Mouse (Mus musculus): ENCODE results near the gene Vmn1r88.
"Not testable (repeated sequence)": the region's sequence is repeated elsewhere in the genome, so short reads cannot be mapped to it uniquely, and the experiment has no call there.

The Vmn1r88 gene

DNA sequence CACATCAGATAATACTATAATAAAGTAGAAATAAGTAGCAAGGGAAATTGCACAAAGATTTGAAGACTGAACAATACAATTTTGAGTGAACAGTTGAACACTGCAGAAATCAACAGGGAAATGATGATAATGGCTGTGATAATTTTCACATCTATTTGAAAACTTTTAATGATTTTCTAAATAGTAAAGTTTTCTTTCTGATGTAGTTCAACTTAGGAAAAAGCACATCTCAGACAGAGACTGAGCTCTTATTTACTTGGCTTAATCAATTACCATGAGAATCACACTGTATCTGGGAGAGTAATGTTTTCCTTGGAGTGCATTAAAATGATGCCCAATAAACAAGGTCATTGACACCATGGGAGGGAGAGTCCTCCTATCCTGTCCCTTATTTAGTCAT lies at the start of gene Vmn1r88:
Gene Vmn1r88 (plus strand): TSS at position 301 of the 400 bp plus-strand sequence.
- in situ Hi-C loops (cut with MboI; ENCODE audit: low pct_unique_long_range_greater_than_20kb in 1 of 2, low sequenced_read_pairs in 2 of 2, unreplicated experiment in 1 of 2), result no loop called here

DNA sequence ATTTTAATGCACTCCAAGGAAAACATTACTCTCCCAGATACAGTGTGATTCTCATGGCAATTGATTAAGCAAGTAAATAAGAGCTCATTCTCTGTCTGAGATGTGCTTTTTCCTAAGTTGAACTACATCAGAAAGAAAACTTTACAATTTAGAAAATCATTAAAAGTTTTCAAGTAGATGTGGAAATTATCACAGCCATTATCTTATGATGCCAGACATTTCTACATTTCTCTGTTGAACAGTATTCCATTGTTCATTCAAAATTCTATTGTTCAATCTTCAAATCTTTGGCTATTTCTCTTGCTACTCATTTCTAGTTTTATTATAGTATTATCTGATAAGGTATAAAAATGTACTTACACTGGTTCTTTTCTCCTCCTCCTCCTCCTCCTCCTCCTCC lies 39.6 kb upstream of the Vmn1r88 start, which contains the start of gene Vmn1r86:
Gene Vmn1r86 (minus strand): TSS at position 101 of the 400 bp plus-strand sequence.
- in situ Hi-C loops (cut with MboI; ENCODE audit: low pct_unique_long_range_greater_than_20kb in 1 of 2, low sequenced_read_pairs in 2 of 2, unreplicated experiment in 1 of 2), result no loop called here

DNA sequence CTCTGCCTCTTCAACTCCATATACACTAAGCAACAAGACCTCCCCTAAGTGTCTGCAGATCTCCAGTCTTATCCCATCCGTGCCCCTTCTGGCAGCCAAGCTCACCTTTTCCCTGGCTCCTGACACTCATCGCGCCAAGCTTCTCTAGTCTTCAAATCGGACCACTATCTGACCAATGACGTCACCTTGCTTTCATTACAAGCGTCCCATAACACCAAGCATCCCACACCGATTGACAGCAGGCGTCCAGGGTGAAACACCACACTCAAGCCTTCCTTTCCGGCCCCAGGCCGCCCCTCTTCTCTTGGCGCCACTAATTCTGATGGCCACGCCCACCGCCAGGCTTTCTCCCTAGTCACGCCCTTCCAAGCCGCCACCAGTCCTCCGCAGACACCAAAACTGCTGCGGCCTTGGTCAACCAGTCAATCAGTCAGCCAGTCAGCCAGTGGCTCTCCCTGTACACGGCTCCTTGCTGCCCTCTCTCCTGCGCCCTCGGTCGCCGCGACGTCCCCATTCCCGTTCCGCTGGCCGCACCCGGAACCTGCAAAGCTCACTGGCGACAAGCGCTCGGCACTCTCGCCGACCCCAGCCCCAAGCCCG lies 35.7 kb upstream of the Vmn1r88 start:
- in situ Hi-C loops (cut with MboI; ENCODE audit: low pct_unique_long_range_greater_than_20kb in 1 of 2, low sequenced_read_pairs in 2 of 2, unreplicated experiment in 1 of 2), result not testable (repeated sequence)

DNA sequence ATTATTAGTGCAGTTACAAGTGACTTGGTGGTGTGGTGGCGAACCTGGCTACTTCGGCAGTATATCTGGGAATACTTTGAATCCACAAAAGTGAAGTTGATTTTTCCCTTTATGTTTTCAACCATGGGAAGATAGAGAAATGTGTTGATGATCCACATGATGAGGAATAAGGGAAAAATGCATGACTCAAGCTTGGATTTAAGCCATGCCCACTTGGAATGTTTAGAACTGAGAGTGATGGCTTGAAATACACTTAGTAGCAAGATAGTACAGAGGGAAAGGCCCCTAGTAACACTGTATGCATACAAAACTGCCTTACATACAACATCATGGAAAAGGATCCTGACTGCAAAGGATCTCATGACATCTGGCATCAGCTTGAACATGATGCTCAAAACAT lies 27.5 kb upstream of the Vmn1r88 start:
- in situ Hi-C loops (cut with MboI; ENCODE audit: low pct_unique_long_range_greater_than_20kb in 1 of 2, low sequenced_read_pairs in 2 of 2, unreplicated experiment in 1 of 2), result no loop called here

DNA sequence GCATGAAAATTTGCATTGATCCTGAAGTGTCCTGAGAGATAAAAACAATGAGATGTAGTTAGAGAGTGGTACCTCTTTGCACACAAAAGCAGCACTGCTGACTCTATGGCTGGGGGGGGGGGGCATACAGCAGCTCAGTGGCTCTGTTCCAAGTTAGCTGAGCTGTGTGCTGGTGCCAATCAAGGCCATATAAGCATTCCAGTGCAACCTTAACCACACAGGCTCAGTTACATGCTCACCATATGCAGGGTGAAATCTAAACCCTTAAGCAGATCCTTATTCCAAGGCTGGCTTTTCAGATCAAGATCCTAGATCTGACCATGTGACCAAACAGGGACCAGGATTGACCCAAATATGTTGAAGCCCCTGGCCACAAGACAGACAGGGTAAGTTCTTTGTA lies 22.0 kb upstream of the Vmn1r88 start:
- in situ Hi-C loops (cut with MboI; ENCODE audit: low pct_unique_long_range_greater_than_20kb in 1 of 2, low sequenced_read_pairs in 2 of 2, unreplicated experiment in 1 of 2), result no loop called here

DNA sequence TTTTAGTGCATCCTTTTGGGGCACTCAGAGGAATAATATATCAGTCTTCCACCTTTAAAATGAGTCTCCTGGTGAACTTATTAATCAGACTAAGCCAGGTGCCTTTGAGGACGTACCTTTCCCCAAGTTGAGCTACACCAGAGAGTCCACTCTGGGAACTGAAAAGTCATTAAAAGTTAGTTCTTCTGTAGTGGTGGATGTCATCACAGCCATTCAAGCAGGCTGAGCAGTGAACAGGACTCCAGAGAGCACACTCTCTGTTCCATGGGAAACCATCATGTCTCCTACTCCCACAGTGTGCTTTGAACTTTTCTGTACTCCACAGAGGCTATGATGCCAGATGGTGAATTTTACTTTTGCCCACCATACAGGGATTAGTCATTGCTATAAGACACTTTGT lies 19.3 kb upstream of the Vmn1r88 start, which contains the start of gene Vmn1r87:
Gene Vmn1r87 (minus strand): TSS at position 101 of the 400 bp plus-strand sequence.
- in situ Hi-C loops (cut with MboI; ENCODE audit: low pct_unique_long_range_greater_than_20kb in 1 of 2, low sequenced_read_pairs in 2 of 2, unreplicated experiment in 1 of 2), result no loop called here

DNA sequence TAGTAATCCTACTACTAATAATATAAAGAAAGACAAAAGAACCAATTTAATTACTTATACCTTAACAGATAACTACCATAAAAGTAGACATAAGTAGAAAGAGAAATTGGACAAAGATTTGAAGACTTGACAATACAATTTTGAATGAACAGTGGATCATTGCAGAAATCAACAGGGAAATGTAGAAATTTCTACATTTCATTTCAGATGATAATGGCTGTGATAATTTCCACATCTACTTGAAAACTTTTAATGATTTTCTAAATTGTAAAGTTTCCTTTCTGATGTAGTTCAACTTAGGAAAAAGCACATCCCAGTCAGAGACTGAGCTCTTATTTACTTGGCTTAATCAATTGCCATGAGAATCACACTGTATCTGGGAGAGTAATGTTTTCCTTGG lies 53.4 kb downstream of the Vmn1r88 start, which contains the start of gene Vmn1r89:
Gene Vmn1r89 (plus strand): TSS at position 301 of the 400 bp plus-strand sequence.
- in situ Hi-C loops (cut with MboI; ENCODE audit: low pct_unique_long_range_greater_than_20kb in 1 of 2, low sequenced_read_pairs in 2 of 2, unreplicated experiment in 1 of 2), result no loop called here
